Mouse (Mus musculus): ENCODE results near the gene Tgfbr2.

DNA sequence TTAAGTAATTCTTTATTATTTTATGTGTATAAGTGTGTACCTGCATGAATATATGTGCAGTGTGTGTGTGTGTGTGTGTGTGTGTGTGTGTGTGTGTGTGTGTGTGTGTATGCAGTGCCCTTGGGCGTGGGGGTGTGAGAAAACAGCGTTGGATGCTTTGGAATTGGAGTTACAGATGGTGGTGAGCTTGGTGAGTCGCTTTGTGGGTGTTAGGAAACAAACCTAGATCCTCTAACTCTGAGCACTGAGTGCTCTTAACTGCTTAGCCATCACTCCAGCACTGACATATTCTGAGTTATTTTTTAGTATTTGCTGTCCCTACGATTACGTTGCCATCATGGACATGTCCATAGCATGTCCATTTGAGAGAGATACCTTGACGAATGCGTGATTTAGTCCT lies 59.3 kb downstream of the Tgfbr2 start:
- TF ChIP-seq POLR2A (IDR thresholded peaks at IDR 0.05; ENCODE audit: insufficient read length, low read depth) (no peak), CEBPB (IDR thresholded peaks at IDR 0.05; ENCODE audit: insufficient read depth, poor library complexity, severe bottlenecking) (no peak), TCF12 (IDR thresholded peaks at IDR 0.05; ENCODE audit: insufficient read depth, poor library complexity, severe bottlenecking) (no peak), SRF (IDR thresholded peaks at IDR 0.05; ENCODE audit: control insufficient read depth, insufficient read length, low read depth) (no peak), MYOG (IDR thresholded peaks at IDR 0.05; ENCODE audit: control insufficient read depth in 1 of 3, insufficient read depth in 1 of 3, insufficient read length in 2 of 3, low read depth in 2 of 3) (no peak), E2F4 (IDR thresholded peaks at IDR 0.05; ENCODE audit: insufficient read depth) (no peak), USF1 (IDR thresholded peaks at IDR 0.05; ENCODE audit: low read depth) (no peak), POLR2AphosphoS2 (IDR thresholded peaks at IDR 0.05; ENCODE audit: insufficient read length, low read depth) (no peak), MAX (IDR thresholded peaks at IDR 0.05; ENCODE audit: low read depth) (no peak), TCF3 (IDR thresholded peaks at IDR 0.05; ENCODE audit: insufficient read length, low read depth) (no peak), REST (IDR thresholded peaks at IDR 0.05; ENCODE audit: insufficient read depth, insufficient read length) (no peak), MYOD1 (IDR thresholded peaks at IDR 0.05; ENCODE audit: control insufficient read depth in 1 of 3, insufficient read length in 2 of 3, low read depth in 2 of 3) (no peak)
